Mouse (Mus musculus) testis, adult 2 months (tissue): ENCODE measurements around the gene Pi4ka.
A peak's percentile ranks its signal among the peaks of the same experiment; 100 is the strongest.

Source experiments
- CTCF ChIP-seq: fragments of 200-500 bp; IDR thresholded peaks from 2 replicates; pipeline ENCODE4 v1.5.1; 2012; ENCODE audit warnings: low read depth, mild to moderate bottlenecking, inconsistent platforms, low read length, moderate library complexity; ENCODE audit not compliant: control insufficient read depth, insufficient read depth, insufficient replicate concordance
- POLR2A ChIP-seq: fragments of 200-500 bp; IDR thresholded peaks from 2 replicates; pipeline ENCODE4 v1.6.1; 2012; ENCODE audit warnings: low read depth, mild to moderate bottlenecking, inconsistent platforms, low read length, moderate library complexity; ENCODE audit not compliant: control insufficient read depth

GRCm38 (mm10) chr16:17405736-17406443 is at the start of gene Pi4ka, which contains the start of gene Snap29:
- peak; percentile 81 for TF ChIP-seq POLR2A
- TF ChIP-seq CTCF, result no peak
